Mouse (Mus musculus) forebrain, postnatal 0 days (tissue): Measurements from ENCODE around the gene Camta1. TPM values are rescaled to one million over a fixed set of nuclear protein-coding genes. Genes with fewer than 3 reads are reported as not detected.

Experiments used
- ATAC-seq: fragments of 200-750 bp; cut with Nextera tagmentation; 2 replicates; pipeline ENCODE4 v1.8.0; 2017; ENCODE audit warnings: mild to moderate bottlenecking, moderate library complexity
- DNase-seq: peaks from one replicate; pipeline ENCODE4 v3.0.0-alpha.2; 2015
- H3K27ac ChIP-seq: fragments of 300-500 bp; sonication (generic); 2 replicates; pipeline ENCODE4 v1.5.1; 2014; ENCODE audit warnings: low read depth, mild to moderate bottlenecking, antibody characterized with exemption, low read length, moderate library complexity, mixed read lengths
- H3K27me3 ChIP-seq: fragments of 300-500 bp; sonication (generic); 2 replicates; pipeline ENCODE4 v1.6.1; 2014; ENCODE audit warnings: mild to moderate bottlenecking, low read length, mixed read lengths; ENCODE audit not compliant: insufficient read depth
- H3K36me3 ChIP-seq: fragments of 300-500 bp; sonication (generic); 2 replicates; pipeline ENCODE4 v1.6.1; 2014; ENCODE audit warnings: mild to moderate bottlenecking, moderate library complexity; ENCODE audit not compliant: insufficient read depth
- H3K4me1 ChIP-seq: fragments of 300-500 bp; sonication (generic); 2 replicates; pipeline ENCODE4 v1.6.1; 2014; ENCODE audit warnings: antibody characterized with exemption; ENCODE audit not compliant: insufficient read depth
- H3K4me2 ChIP-seq: fragments of 300-500 bp; sonication (generic); 2 replicates; pipeline ENCODE4 v1.6.1; 2014; ENCODE audit warnings: low read depth, mild to moderate bottlenecking, moderate library complexity
- H3K4me3 ChIP-seq: fragments of 300-500 bp; sonication (generic); 2 replicates; pipeline ENCODE4 v1.5.1; 2014; ENCODE audit warnings: low read depth, low read length, mixed read lengths
- H3K9ac ChIP-seq: fragments of 300-500 bp; sonication (generic); 2 replicates; pipeline ENCODE4 v1.6.1; 2014; ENCODE audit warnings: mild to moderate bottlenecking
- H3K9me3 ChIP-seq: fragments of 300-500 bp; sonication (generic); 2 replicates; pipeline ENCODE4 v1.6.1; 2016; ENCODE audit warnings: low read length
- CTCF ChIP-seq: sonication (generic); IDR thresholded peaks from 2 replicates; pipeline ENCODE4 v1.5.1; 2016; ENCODE audit warnings: antibody characterized with exemption, control low read depth, low read depth
- WGBS: fragments of 180-500 bp; shearing (Covaris S2); extraction: QIAGEN DNeasy Blood & Tissue Kit; methylation state at CpG from one replicate; pipeline ENCODE4 v1.1.7; 2014; 5-methylcytosine and 5-hydroxymethylcytosine counted together
- polyA plus RNA-seq: library from polyadenylated mRNA; unstranded; fragments of >200 nt; fragmentation: Nextera tagmentation; extraction: Ambion mirVana; gene quantifications from 2 replicates; pipeline ENCODE4 v1.2.1, GENCODE M21; 2015
- total RNA-seq: library from RNA; depleted of rRNA; stranded (reverse); fragments of >200 nt; gene quantifications from 2 replicates; pipeline ENCODE4 v1.2.3, GENCODE M21; 2014

Gene Camta1
- total and polyA plus RNA-seq, 2 experiments from 2014 or later = 87.4 to 131 TPM

DNA sequence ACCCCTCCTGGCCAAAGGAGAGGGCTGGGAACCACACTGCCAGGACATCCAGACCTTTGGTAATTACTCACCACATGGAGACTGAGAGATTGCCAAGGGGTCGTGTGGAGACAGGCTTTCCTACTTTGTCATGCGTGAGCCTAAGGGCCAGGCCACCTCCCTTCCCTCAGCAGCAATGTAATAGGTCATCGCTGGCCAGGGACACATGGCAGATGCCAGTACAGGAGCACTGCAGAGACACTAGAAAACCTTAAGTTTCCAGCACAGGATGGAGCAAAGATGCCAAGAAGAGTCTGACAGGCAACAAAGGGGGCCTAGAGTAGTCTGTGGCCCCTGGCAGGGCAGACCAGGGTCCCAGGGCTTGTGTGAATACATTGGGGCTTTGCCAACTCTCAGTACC is 283.7 kb downstream of the Camta1 start:
- DNase-seq = no peak
- no peaks in the 10 kb centered on the region for H3K9me3 ChIP-seq
- H3K4me3 ChIP-seq = no peak overlapping the region
- no peak overlapping the region for H3K27ac ChIP-seq
- H3K36me3 ChIP-seq = no peaks in the 10 kb centered on the region
- no peaks in the 10 kb centered on the region for H3K4me1 ChIP-seq
- H3K27me3 ChIP-seq = no peaks in the 10 kb centered on the region; the same call in 1 of the 2 replicates
- 67% methylated on average over 3 of the region's 3 CpGs for WGBS
- no peak for TF ChIP-seq CTCF
- no peak overlapping the region for H3K9ac ChIP-seq
- no peak for ATAC-seq
- H3K4me2 ChIP-seq = no peak overlapping the region

DNA sequence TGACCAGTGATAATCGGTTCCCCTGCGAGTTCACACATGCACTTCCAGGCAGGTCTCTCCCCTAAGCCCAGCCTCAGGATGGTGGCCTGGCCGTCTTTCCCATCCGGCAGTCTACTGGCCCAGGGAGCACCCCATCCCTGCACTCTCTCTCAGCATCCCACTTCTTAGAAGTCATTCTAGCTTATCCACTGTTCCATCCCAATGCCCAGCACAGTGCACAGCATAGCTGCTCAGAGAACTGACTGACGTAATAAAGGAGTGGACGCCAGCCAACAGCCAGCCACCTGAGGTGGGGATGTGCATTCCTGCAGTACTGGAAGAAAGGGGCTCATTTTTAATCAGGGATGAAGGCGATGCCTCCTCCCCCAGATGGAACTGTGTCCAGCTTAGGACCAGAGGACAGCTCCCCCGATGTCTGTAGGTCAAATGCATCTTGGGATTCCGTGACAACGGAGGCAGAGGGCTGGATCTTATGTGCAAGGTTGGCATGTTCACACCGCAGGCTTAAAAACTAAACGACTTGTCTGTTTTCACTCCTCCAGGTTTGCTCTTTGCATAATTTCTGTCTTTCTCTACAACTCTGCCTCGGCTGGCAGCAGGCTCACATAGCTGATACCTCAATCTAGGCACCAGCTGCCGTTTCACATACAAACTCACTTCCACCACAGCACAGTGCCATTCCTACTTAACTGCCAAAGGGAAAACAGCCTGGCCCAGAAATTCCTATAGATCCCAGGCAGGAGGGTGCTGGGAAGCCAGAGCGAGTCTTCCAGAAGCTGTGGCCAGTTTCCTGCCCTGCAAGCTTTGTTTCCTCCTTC is 285.2 kb downstream of the Camta1 start:
- no peaks in the 10 kb centered on the region for H3K36me3 ChIP-seq
- no peak overlapping the region for H3K4me2 ChIP-seq
- no peak overlapping the region for H3K27ac ChIP-seq
- no peaks in the 10 kb centered on the region for H3K9me3 ChIP-seq
- peaks cover 4% of the 10 kb centered on the region; the same call in 1 of the 2 replicates for H3K4me1 ChIP-seq
- no peaks in the 10 kb centered on the region; the same call in 1 of the 2 replicates for H3K27me3 ChIP-seq
- no peak for TF ChIP-seq CTCF
- ATAC-seq (peak; percentile 58), DNase-seq (peak; percentile 56)
- H3K4me3 ChIP-seq = no peak overlapping the region
- WGBS = 64% methylated on average over 15 of the region's 15 CpGs
- no peak overlapping the region for H3K9ac ChIP-seq

- Histone ChIP-seq H3K36me3 (no peaks in the 10 kb centered on the region), H3K27me3 (no peaks in the 10 kb centered on the region; the same call in 1 of the 2 replicates), H3K27ac (no peak overlapping the region), H3K4me2 (no peak overlapping the region), H3K4me3 (no peak overlapping the region), H3K9me3 (no peaks in the 10 kb centered on the region), H3K9ac (no peak overlapping the region), H3K4me1 (peaks cover 4% of the 10 kb centered on the region; the same call in 1 of the 2 replicates)
- 39% methylated on average over 5 of the region's 5 CpGs for WGBS
- no peak for TF ChIP-seq CTCF
- DNase-seq = no peak
- no peak for ATAC-seq
These were observed 289.0 kb downstream of the Camta1 start for GRCm38 (mm10) chr4:151572716-151573115.

- no peak for DNase-seq
- H3K4me3 ChIP-seq = no peak overlapping the region
- no peaks in the 10 kb centered on the region for H3K9me3 ChIP-seq
- no peak overlapping the region for H3K9ac ChIP-seq
- no peak for ATAC-seq
- H3K36me3 ChIP-seq = no peaks in the 10 kb centered on the region
- WGBS = 73% methylated on average over 3 of the region's 3 CpGs
- peaks cover 4% of the 10 kb centered on the region; the same call in 1 of the 2 replicates for H3K4me1 ChIP-seq
- H3K27ac ChIP-seq = no peak overlapping the region
- no peak overlapping the region for H3K4me2 ChIP-seq
- H3K27me3 ChIP-seq = no peaks in the 10 kb centered on the region
- TF ChIP-seq CTCF = no peak
These were observed 292.1 kb downstream of the Camta1 start for GRCm38 (mm10) chr4:151569586-151569985.

GRCm38 (mm10) chr4:151568887-151569286 is 292.8 kb downstream of the Camta1 start:
- H3K27ac ChIP-seq = no peak overlapping the region
- H3K36me3 ChIP-seq = no peaks in the 10 kb centered on the region
- ATAC-seq = no peak
- no peaks in the 10 kb centered on the region for H3K9me3 ChIP-seq
- H3K4me1 ChIP-seq = peaks cover 4% of the 10 kb centered on the region; the same call in 1 of the 2 replicates
- no peak for DNase-seq
- H3K9ac ChIP-seq = no peak overlapping the region
- TF ChIP-seq CTCF = no peak
- H3K27me3 ChIP-seq = no peaks in the 10 kb centered on the region
- 23% methylated on average over 7 of the region's 7 CpGs for WGBS
- H3K4me2 ChIP-seq = no peak overlapping the region
- no peak overlapping the region for H3K4me3 ChIP-seq

DNA sequence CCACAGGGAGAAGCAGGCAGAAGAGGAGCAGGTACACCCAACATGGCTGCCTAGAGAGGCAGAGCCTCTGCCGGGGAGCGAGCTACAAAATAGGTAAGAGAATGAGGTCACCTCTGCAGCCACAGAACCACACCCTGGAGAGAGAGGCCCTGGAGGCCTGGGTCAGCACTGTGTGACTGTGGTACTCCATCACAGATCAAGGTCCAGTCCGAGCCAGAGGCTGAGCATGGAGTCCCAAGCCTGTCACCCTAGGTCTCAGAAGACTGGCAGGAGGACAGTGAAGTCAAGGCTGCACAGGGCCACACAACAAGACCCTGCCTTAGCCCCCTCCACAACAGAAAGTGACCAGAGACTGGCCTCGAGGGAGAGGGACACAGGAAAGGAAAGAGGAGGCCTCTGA is 294.6 kb downstream of the Camta1 start:
- WGBS = 82% methylated on average over 4 of the region's 4 CpGs
- no peak overlapping the region for H3K4me2 ChIP-seq
- no peak overlapping the region for H3K9ac ChIP-seq
- H3K9me3 ChIP-seq = no peaks in the 10 kb centered on the region
- no peaks in the 10 kb centered on the region for H3K27me3 ChIP-seq
- no peaks in the 10 kb centered on the region for H3K4me1 ChIP-seq
- H3K4me3 ChIP-seq = no peak overlapping the region
- TF ChIP-seq CTCF = no peak
- H3K27ac ChIP-seq = no peak overlapping the region
- no peak for DNase-seq
- no peak for ATAC-seq
- H3K36me3 ChIP-seq = no peaks in the 10 kb centered on the region

- Histone ChIP-seq H3K27me3 (no peaks in the 10 kb centered on the region; the same call in 1 of the 2 replicates), H3K9ac (no peak overlapping the region), H3K4me1 (no peaks in the 10 kb centered on the region), H3K9me3 (no peaks in the 10 kb centered on the region), H3K27ac (no peak overlapping the region), H3K4me2 (no peak overlapping the region), H3K4me3 (no peak overlapping the region), H3K36me3 (no peaks in the 10 kb centered on the region)
- ATAC-seq = no peak
- no peak for TF ChIP-seq CTCF
- 77% methylated on average over 9 of the region's 9 CpGs for WGBS
- no peak for DNase-seq
These were observed 306.2 kb downstream of the Camta1 start for GRCm38 (mm10) chr4:151555505-151555904.
